Mouse (Mus musculus): Measurements from ENCODE around the gene Gm11127. TPM values are rescaled to one million over a fixed set of nuclear protein-coding genes. Genes with fewer than 3 reads are reported as not detected.

Gm11127 gene
- polyA plus RNA-seq, 1 experiment from 2014 or later, result not detected

Other genes starting within 250 kb of the Gm11127 start
- gene Ier3, start 236.7 kb downstream of the Gm11127 start, polyA plus RNA-seq (2015; fragmentation: Nextera tagmentation; extraction: Ambion mirVana), result 33.5 and 40.4 TPM in 2 replicates
- gene Flot1, start 235.1 kb downstream of the Gm11127 start, polyA plus RNA-seq (2015; fragmentation: Nextera tagmentation; extraction: Ambion mirVana), result 52.7 and 56.9 TPM in 2 replicates
- gene Tubb5, start 220.1 kb downstream of the Gm11127 start, polyA plus RNA-seq (2015; fragmentation: Nextera tagmentation; extraction: Ambion mirVana), result 905 and 985 TPM in 2 replicates
- gene Mdc1, start 216.9 kb downstream of the Gm11127 start, polyA plus RNA-seq (2015; fragmentation: Nextera tagmentation; extraction: Ambion mirVana), result 16.3 and 16.7 TPM in 2 replicates
- gene Nrm, start 197.1 kb downstream of the Gm11127 start, polyA plus RNA-seq (2015; fragmentation: Nextera tagmentation; extraction: Ambion mirVana), result 63.3 and 67.0 TPM in 2 replicates
- gene Ppp1r18, start 192.8 kb downstream of the Gm11127 start, polyA plus RNA-seq (2015; fragmentation: Nextera tagmentation; extraction: Ambion mirVana), result 22.2 and 25.2 TPM in 2 replicates
- 45.1 and 48.2 TPM in 2 replicates for gene Dhx16, start 178.6 kb downstream of the Gm11127 start, polyA plus RNA-seq (2015; fragmentation: Nextera tagmentation; extraction: Ambion mirVana)
- gene 2310061I04Rik, start 160.9 kb downstream of the Gm11127 start, polyA plus RNA-seq (2015; fragmentation: Nextera tagmentation; extraction: Ambion mirVana), result 33.3 and 36.5 TPM in 2 replicates
- gene Atat1, start 148.3 kb downstream of the Gm11127 start, polyA plus RNA-seq (2015; fragmentation: Nextera tagmentation; extraction: Ambion mirVana), result 82.2 and 102 TPM in 2 replicates
- 88.0 and 89.7 TPM in 2 replicates for gene Mrps18b, start 142.0 kb downstream of the Gm11127 start, polyA plus RNA-seq (2015; fragmentation: Nextera tagmentation; extraction: Ambion mirVana)
- gene Ppp1r10, start 141.9 kb downstream of the Gm11127 start, polyA plus RNA-seq (2015; fragmentation: Nextera tagmentation; extraction: Ambion mirVana), result 47.2 and 54.8 TPM in 2 replicates
- 80.7 and 95.8 TPM in 2 replicates for gene Abcf1, start 88.6 kb downstream of the Gm11127 start, polyA plus RNA-seq (2015; fragmentation: Nextera tagmentation; extraction: Ambion mirVana)
- 55.7 and 57.8 TPM in 2 replicates for gene Gnl1, start 78.5 kb downstream of the Gm11127 start, polyA plus RNA-seq (2015; fragmentation: Nextera tagmentation; extraction: Ambion mirVana)
- 46.6 and 47.9 TPM in 2 replicates for gene Prr3, start 78.1 kb downstream of the Gm11127 start, polyA plus RNA-seq (2015; fragmentation: Nextera tagmentation; extraction: Ambion mirVana)
- 2.2 and 3.1 TPM in 2 replicates for gene H2-T24, start 37.8 kb downstream of the Gm11127 start, polyA plus RNA-seq (2015; fragmentation: Nextera tagmentation; extraction: Ambion mirVana)
- 4.5 and 5.9 TPM in 2 replicates for gene H2-T23, start 25.5 kb downstream of the Gm11127 start, polyA plus RNA-seq (2015; fragmentation: Nextera tagmentation; extraction: Ambion mirVana)
- gene H2-T22, start 15.6 kb downstream of the Gm11127 start, polyA plus RNA-seq (2015; fragmentation: Nextera tagmentation; extraction: Ambion mirVana), result 13.9 and 16.0 TPM in 2 replicates
- 0.10 TPM in 1 of 2 replicates, not detected in the other for gene Gm6034, start 15.4 kb downstream of the Gm11127 start, polyA plus RNA-seq (2015; fragmentation: Nextera tagmentation; extraction: Ambion mirVana)
- not detected in 2 replicates for gene Gm19684, start 63.3 kb upstream of the Gm11127 start, polyA plus RNA-seq (2015; fragmentation: Nextera tagmentation; extraction: Ambion mirVana)
- gene Gm7030, start 71.1 kb upstream of the Gm11127 start, polyA plus RNA-seq (2015; fragmentation: Nextera tagmentation; extraction: Ambion mirVana), result not detected in 2 replicates
- 0.56 TPM in 1 of 2 replicates, not detected in the other for gene Gm8909, start 110.2 kb upstream of the Gm11127 start, polyA plus RNA-seq (2015; fragmentation: Nextera tagmentation; extraction: Ambion mirVana)
- gene H2-T3, start 131.9 kb upstream of the Gm11127 start, polyA plus RNA-seq (2015; fragmentation: Nextera tagmentation; extraction: Ambion mirVana), result not detected in 2 replicates
- 107 and 110 TPM in 2 replicates for gene Rpp21, start 199.7 kb upstream of the Gm11127 start, polyA plus RNA-seq (2015; fragmentation: Nextera tagmentation; extraction: Ambion mirVana)
- gene Trim39, start 213.9 kb upstream of the Gm11127 start, polyA plus RNA-seq (2015; fragmentation: Nextera tagmentation; extraction: Ambion mirVana), result 18.4 and 19.8 TPM in 2 replicates
- 0.15 TPM in 1 of 2 replicates, not detected in the other for gene H2-M10.2, start 228.1 kb upstream of the Gm11127 start, polyA plus RNA-seq (2015; fragmentation: Nextera tagmentation; extraction: Ambion mirVana)